Mouse (Mus musculus): ENCODE measurements around the gene Prokr2. TPM values are rescaled to one million over a fixed set of nuclear protein-coding genes. Genes with fewer than 3 reads are reported as not detected.

The Prokr2 gene
- polyA plus RNA-seq, 1 experiment = 0.02 TPM

- Histone ChIP-seq H3K36me3 (ENCODE audit: control insufficient read depth, insufficient read depth, low read length) (no peaks in the 10 kb centered on the region; the same call in 1 of the 2 replicates), H3K27me3 (ENCODE audit: control insufficient read depth, insufficient read depth, low read length) (no peaks in the 10 kb centered on the region), H3K4me3 (ENCODE audit: control insufficient read depth, low read depth, low read length) (no peak overlapping the region), H3K27ac (ENCODE audit: control insufficient read depth, insufficient read depth, low read depth, low read length) (no peak overlapping the region), H3K4me1 (ENCODE audit: control insufficient read depth, insufficient read depth, low read length) (no peaks in the 10 kb centered on the region)
- TF ChIP-seq CTCF (IDR thresholded peaks at IDR 0.05; ENCODE audit: control insufficient read depth, insufficient read depth, insufficient replicate concordance, low read depth, low read length) (no peak), POLR2A (IDR thresholded peaks at IDR 0.05; ENCODE audit: control insufficient read depth, low read depth, low read length) (no peak)
Measured at GRCm38 (mm10) chr2:132313568-132313967, 71.7 kb downstream of the Prokr2 start.

GRCm38 (mm10) chr2:132312616-132313015 lies 72.6 kb downstream of the Prokr2 start:
- Histone ChIP-seq H3K36me3 (ENCODE audit: control insufficient read depth, insufficient read depth, low read length) (no peaks in the 10 kb centered on the region; the same call in 1 of the 2 replicates), H3K4me3 (ENCODE audit: control insufficient read depth, low read depth, low read length) (no peak overlapping the region), H3K4me1 (ENCODE audit: control insufficient read depth, insufficient read depth, low read length) (no peaks in the 10 kb centered on the region), H3K27ac (ENCODE audit: control insufficient read depth, insufficient read depth, low read depth, low read length) (no peak overlapping the region), H3K27me3 (ENCODE audit: control insufficient read depth, insufficient read depth, low read length) (no peaks in the 10 kb centered on the region)
- TF ChIP-seq CTCF (IDR thresholded peaks at IDR 0.05; ENCODE audit: control insufficient read depth, insufficient read depth, insufficient replicate concordance, low read depth, low read length) (no peak), POLR2A (IDR thresholded peaks at IDR 0.05; ENCODE audit: control insufficient read depth, low read depth, low read length) (no peak)

DNA sequence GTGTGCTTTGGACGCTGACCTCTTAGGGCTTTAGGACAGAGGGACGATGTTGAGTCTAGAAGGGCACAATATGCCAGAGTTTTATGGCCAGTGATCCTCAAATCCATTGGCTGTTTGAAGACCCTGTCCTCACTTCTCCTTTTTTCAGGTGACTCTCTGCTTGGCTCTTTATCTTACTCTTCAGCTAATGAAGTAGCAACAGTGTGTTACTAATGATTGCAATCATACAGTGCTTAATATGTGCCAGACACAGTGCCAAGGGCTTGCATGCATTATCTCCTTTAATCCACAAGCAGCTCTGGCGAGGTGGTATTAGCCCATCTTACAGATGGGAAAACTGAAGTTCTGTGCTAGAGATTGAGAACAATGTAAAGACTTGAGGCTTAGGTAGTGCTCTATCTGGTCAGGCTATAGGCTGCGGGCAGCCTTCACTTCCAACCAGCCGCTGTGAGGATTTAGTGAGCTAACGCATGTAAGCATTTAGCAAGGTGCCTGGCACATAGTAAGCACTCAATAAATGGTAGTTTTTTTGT lies 75.8 kb downstream of the Prokr2 start:
- TF ChIP-seq POLR2A (IDR thresholded peaks at IDR 0.05; ENCODE audit: control insufficient read depth, low read depth, low read length) (no peak), CTCF (IDR thresholded peaks at IDR 0.05; ENCODE audit: control insufficient read depth, insufficient read depth, insufficient replicate concordance, low read depth, low read length) (no peak)
- Histone ChIP-seq H3K4me1 (ENCODE audit: control insufficient read depth, insufficient read depth, low read length) (no peaks in the 10 kb centered on the region), H3K36me3 (ENCODE audit: control insufficient read depth, insufficient read depth, low read length) (peaks cover 1% of the 10 kb centered on the region)

DNA sequence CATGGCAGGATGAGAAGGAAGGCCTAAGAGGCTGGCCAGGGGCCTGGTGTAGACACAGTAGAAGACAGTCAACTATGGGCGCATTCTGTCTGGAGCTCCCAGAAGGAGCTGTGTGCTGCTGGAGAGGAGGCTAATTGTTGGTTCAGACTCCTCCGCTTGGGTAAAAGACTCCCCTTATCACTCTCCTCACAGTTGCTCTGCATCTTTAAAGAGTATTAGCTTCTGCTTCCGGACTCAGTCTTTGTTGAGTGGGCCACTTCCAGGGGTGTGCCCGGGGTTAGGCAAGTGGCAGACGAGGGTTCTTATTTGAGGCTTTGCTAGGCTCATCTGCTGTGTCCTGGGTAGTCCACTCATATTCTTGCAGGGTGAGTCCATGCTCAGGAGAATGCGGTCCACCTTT lies 76.4 kb downstream of the Prokr2 start:
- H3K4me1 ChIP-seq (ENCODE audit: control insufficient read depth, insufficient read depth, low read length) = no peaks in the 10 kb centered on the region
- no peaks in the 10 kb centered on the region for H3K27me3 ChIP-seq (ENCODE audit: control insufficient read depth, insufficient read depth, low read length)
- H3K27ac ChIP-seq (ENCODE audit: control insufficient read depth, insufficient read depth, low read depth, low read length) = no peak overlapping the region
- no peak for TF ChIP-seq CTCF (IDR thresholded peaks at IDR 0.05; ENCODE audit: control insufficient read depth, insufficient read depth, insufficient replicate concordance, low read depth, low read length)
- no peak for TF ChIP-seq POLR2A (IDR thresholded peaks at IDR 0.05; ENCODE audit: control insufficient read depth, low read depth, low read length)
- H3K4me3 ChIP-seq (ENCODE audit: control insufficient read depth, low read depth, low read length) = no peak overlapping the region
- peaks cover 1% of the 10 kb centered on the region for H3K36me3 ChIP-seq (ENCODE audit: control insufficient read depth, insufficient read depth, low read length)

More for the DNA sequence above, 75.8 kb downstream of the Prokr2 start:
- no peak overlapping the region for H3K27ac ChIP-seq (ENCODE audit: control insufficient read depth, insufficient read depth, low read depth, low read length)
- H3K27me3 ChIP-seq (ENCODE audit: control insufficient read depth, insufficient read depth, low read length) = no peaks in the 10 kb centered on the region
- H3K4me3 ChIP-seq (ENCODE audit: control insufficient read depth, low read depth, low read length) = no peak overlapping the region

DNA sequence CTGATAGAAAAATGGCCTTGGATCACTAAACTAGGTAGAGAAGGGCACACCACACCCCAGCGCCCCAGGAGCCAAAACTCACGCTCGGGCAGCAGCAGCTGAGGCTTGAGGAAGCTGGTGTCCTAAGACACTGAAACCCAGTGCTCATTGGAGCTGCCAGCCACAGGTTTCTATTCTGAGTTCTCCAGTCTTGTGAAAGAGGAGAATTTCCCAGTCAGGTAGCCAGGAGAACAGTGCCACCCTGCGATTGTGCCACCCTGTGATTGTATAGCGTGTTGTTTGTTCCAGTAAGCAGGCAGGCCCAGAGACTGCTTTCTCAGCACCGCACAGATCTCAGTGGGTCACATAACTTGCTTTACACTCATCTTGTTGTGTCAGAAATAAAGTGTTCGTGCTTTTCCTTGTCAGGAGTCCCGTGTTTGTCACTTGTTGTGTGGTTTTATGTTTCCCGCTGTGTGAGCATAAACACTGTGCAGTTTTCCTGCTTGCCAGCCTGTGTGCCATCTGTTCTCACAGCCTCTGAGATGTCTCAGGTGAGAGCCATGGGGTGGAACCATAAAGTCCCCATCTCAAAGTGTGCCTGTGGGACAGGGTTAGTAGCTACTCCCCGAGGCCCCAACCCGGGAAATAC lies 77.9 kb downstream of the Prokr2 start:
- TF ChIP-seq POLR2A (IDR thresholded peaks at IDR 0.05; ENCODE audit: control insufficient read depth, low read depth, low read length) (no peak), CTCF (IDR thresholded peaks at IDR 0.05; ENCODE audit: control insufficient read depth, insufficient read depth, insufficient replicate concordance, low read depth, low read length) (no peak)
- H3K27ac ChIP-seq (ENCODE audit: control insufficient read depth, insufficient read depth, low read depth, low read length) = no peak overlapping the region
- no peak overlapping the region for H3K4me3 ChIP-seq (ENCODE audit: control insufficient read depth, low read depth, low read length)
- H3K36me3 ChIP-seq (ENCODE audit: control insufficient read depth, insufficient read depth, low read length) = peaks cover 1% of the 10 kb centered on the region
- H3K4me1 ChIP-seq (ENCODE audit: control insufficient read depth, insufficient read depth, low read length) = no peaks in the 10 kb centered on the region
- no peaks in the 10 kb centered on the region for H3K27me3 ChIP-seq (ENCODE audit: control insufficient read depth, insufficient read depth, low read length)

DNA sequence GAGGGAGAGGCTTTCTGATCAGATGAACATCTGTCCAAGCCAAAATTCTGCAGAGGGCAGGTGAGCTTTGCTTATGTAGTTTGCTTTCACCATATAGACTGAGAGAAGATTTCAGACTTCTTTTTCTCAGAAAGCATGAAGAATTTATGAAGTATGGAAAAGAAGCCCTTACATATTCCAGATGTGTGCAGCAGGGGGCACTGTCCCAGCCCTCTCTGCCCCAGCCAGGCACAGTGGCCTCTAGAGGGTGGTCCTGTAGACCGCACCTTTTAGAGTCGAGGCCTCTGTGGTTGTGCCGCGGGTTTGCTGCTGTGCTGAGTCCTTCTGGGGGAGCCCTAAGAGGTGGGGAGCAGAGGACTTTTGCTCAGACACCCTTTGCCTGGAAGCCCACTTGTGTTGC lies 79.3 kb downstream of the Prokr2 start:
- H3K4me3 ChIP-seq (ENCODE audit: control insufficient read depth, low read depth, low read length) = no peak overlapping the region
- H3K27me3 ChIP-seq (ENCODE audit: control insufficient read depth, insufficient read depth, low read length) = no peaks in the 10 kb centered on the region
- H3K36me3 ChIP-seq (ENCODE audit: control insufficient read depth, insufficient read depth, low read length) = peaks cover 3% of the 10 kb centered on the region
- TF ChIP-seq POLR2A (IDR thresholded peaks at IDR 0.05; ENCODE audit: control insufficient read depth, low read depth, low read length) = no peak
- peak; percentile 21; the same call in 1 of the 2 replicates for TF ChIP-seq CTCF (IDR thresholded peaks at IDR 0.05; ENCODE audit: control insufficient read depth, insufficient read depth, insufficient replicate concordance, low read depth, low read length)
- no peaks in the 10 kb centered on the region for H3K4me1 ChIP-seq (ENCODE audit: control insufficient read depth, insufficient read depth, low read length)
- H3K27ac ChIP-seq (ENCODE audit: control insufficient read depth, insufficient read depth, low read depth, low read length) = no peak overlapping the region

GRCm38 (mm10) chr2:132305165-132305564 lies 80.1 kb downstream of the Prokr2 start:
- Histone ChIP-seq H3K27me3 (ENCODE audit: control insufficient read depth, insufficient read depth, low read length) (no peaks in the 10 kb centered on the region), H3K27ac (ENCODE audit: control insufficient read depth, insufficient read depth, low read depth, low read length) (no peak overlapping the region), H3K4me3 (ENCODE audit: control insufficient read depth, low read depth, low read length) (no peak overlapping the region), H3K36me3 (ENCODE audit: control insufficient read depth, insufficient read depth, low read length) (peaks cover 4% of the 10 kb centered on the region), H3K4me1 (ENCODE audit: control insufficient read depth, insufficient read depth, low read length) (no peaks in the 10 kb centered on the region)
- TF ChIP-seq POLR2A (IDR thresholded peaks at IDR 0.05; ENCODE audit: control insufficient read depth, low read depth, low read length) (no peak), CTCF (IDR thresholded peaks at IDR 0.05; ENCODE audit: control insufficient read depth, insufficient read depth, insufficient replicate concordance, low read depth, low read length) (no peak)

Data from testis, adult 2 months (tissue).